8 mouse cellular contexts compared by ENCODE assay signal in the genomic region with DNA sequence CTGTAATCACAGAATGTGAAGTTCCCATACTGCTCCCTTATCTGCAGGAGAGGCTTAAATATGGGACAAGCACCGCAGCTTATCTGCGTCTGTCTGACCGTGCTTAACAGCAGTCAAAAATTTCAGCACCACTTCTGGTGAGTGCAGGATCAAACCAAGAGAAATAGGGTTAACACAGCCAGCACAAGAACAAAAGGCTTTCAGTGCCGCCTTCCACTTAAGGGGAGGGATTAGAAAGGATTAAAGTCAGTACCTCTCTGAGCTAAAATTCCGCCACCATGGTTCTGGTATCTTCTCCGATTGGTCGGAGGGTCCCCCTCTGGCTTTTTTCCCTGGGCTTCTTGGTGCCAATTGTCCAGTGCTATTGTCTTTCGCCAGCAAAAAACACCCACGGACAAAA. TPM values are rescaled to one million over a fixed set of nuclear protein-coding genes. Genes with fewer than 3 reads are reported as not detected.
A peak's percentile ranks its signal among the peaks of the same experiment; 100 is the strongest.
DNase-seq lines count a peak whose midpoint lies in the region; ATAC-seq and TF ChIP-seq lines count a peak whose summit lies in the region.

No protein-coding gene starts in this region.

- no peak for TF ChIP-seq POLR2A in olfactory bulb, adult 2 months (IDR thresholded peaks at IDR 0.05; ENCODE audit: insufficient read depth, low read depth, low read length)

- 48% methylated on average over 9 of the region's 9 CpGs for WGBS in lung, embryonic 14.5 days
- whole genome bisulfite sequencing in limb, embryonic 13.5 days = 52% methylated on average over 9 of the region's 9 CpGs
- WGBS in olfactory bulb, adult 2 months = 10% methylated on average over 9 of the region's 9 CpGs

- DNase-seq in lung, embryonic 14.5 days = peak; percentile 53
- DNase-seq in lung, postnatal 4 days = no peak
- peak; percentile 74 for DNase-seq in fat pad, adult 2 months (ENCODE audit: extremely low read depth, low read depth, low spot score)
- DNase-seq in spleen, postnatal 4 days (ENCODE audit: low spot score in 2 of 2) = no peak
- no peak for DNase-seq in kidney, adult 11 months
- no peak for DNase-seq in adrenal gland, postnatal 14 days

- no peaks in the 10 kb centered on the region for H3K27me3 ChIP-seq in lung, embryonic 14.5 days (ENCODE audit: insufficient read depth, low read length)
- H3K27me3 ChIP-seq in limb, embryonic 13.5 days = no peaks in the 10 kb centered on the region

- H3K36me3 ChIP-seq in lung, embryonic 14.5 days (ENCODE audit: insufficient read depth) = no peaks in the 10 kb centered on the region
- H3K36me3 ChIP-seq in limb, embryonic 13.5 days = no peaks in the 10 kb centered on the region

- H3K9me3 ChIP-seq in lung, embryonic 14.5 days (ENCODE audit: low read depth, low read length) = no peaks in the 10 kb centered on the region
- H3K9me3 ChIP-seq in limb, embryonic 13.5 days = 0 out of 2 replicates have a peak, but pooled peaks cover 14% of the 10 kb centered on the region

- no peak for TF ChIP-seq CTCF in lung, embryonic 14.5 days (IDR thresholded peaks at IDR 0.05; ENCODE audit: low read depth)
- TF ChIP-seq CTCF in olfactory bulb, adult 2 months (IDR thresholded peaks at IDR 0.05; ENCODE audit: insufficient read depth, low read depth, low read length) = no peak

- peak overlapping the region; percentile 2 for H3K4me3 ChIP-seq in lung, embryonic 14.5 days (ENCODE audit: low read depth, low read length)
- H3K4me3 ChIP-seq in limb, embryonic 13.5 days = peak overlapping the region; percentile 16
- H3K4me3 ChIP-seq in olfactory bulb, adult 2 months (ENCODE audit: insufficient read depth, low read depth, low read length) = peak overlapping the region; percentile 36

- H3K4me1 ChIP-seq in lung, embryonic 14.5 days (ENCODE audit: insufficient read depth) = no peaks in the 10 kb centered on the region
- H3K4me1 ChIP-seq in limb, embryonic 13.5 days = no peaks in the 10 kb centered on the region
- H3K4me1 ChIP-seq in olfactory bulb, adult 2 months (ENCODE audit: control insufficient read depth, insufficient read depth, low read length) = no peaks in the 10 kb centered on the region

- peak overlapping the region; percentile 49 for H3K4me2 ChIP-seq in lung, embryonic 14.5 days
- peak overlapping the region; percentile 42 for H3K4me2 ChIP-seq in limb, embryonic 13.5 days (replicated peaks)

- peak; percentile 88 for ATAC-seq in lung, embryonic 14.5 days (ENCODE audit: insufficient read depth)
- ATAC-seq in limb, embryonic 13.5 days (ENCODE audit: low FRiP score, low read depth) = no peak

- peak overlapping the region; percentile 15; the same call in 1 of the 2 replicates for H3K27ac ChIP-seq in lung, embryonic 14.5 days (ENCODE audit: low read depth)
- H3K27ac ChIP-seq in limb, embryonic 13.5 days = no peak overlapping the region
- H3K27ac ChIP-seq in olfactory bulb, adult 2 months (ENCODE audit: insufficient read depth, low read depth, low read length) = no peak overlapping the region

- H3K9ac ChIP-seq in lung, embryonic 14.5 days = peak overlapping the region; percentile 1; the same call in 1 of the 2 replicates
- no peak overlapping the region for H3K9ac ChIP-seq in limb, embryonic 13.5 days

RNA-seq across cellular contexts. Expression of a gene that starts 27.0 kb away (rescaled TPM):
- 22.8 TPM in 2 replicates for polyA plus RNA-seq in lung, embryonic 14.5 days (2014; fragmentation: Nextera tagmentation; extraction: Ambion mirVana)
- polyA plus RNA-seq in limb, embryonic 13.5 days (2015; fragmentation: Nextera tagmentation; extraction: Ambion mirVana) = 27.5 and 28.2 TPM in 2 replicates
- not detected in 2 replicates for polyA plus RNA-seq in olfactory bulb, adult 2 months (2012; ENCODE audit: insufficient read depth, insufficient read length, low replicate concordance, missing spikeins)
- total RNA-seq in adrenal gland, postnatal 14 days (2021) = 19.1 and 19.9 TPM in 2 replicates

RNA-seq across cellular contexts. Expression of a gene that starts 49.0 kb away (rescaled TPM):
- polyA plus RNA-seq in lung, embryonic 14.5 days (2014; fragmentation: Nextera tagmentation; extraction: Ambion mirVana) = 3.3 and 7.2 TPM in 2 replicates
- 3.7 and 5.1 TPM in 2 replicates for polyA plus RNA-seq in limb, embryonic 13.5 days (2015; fragmentation: Nextera tagmentation; extraction: Ambion mirVana)
- polyA plus RNA-seq in olfactory bulb, adult 2 months (2012; ENCODE audit: insufficient read depth, insufficient read length, low replicate concordance, missing spikeins) = not detected in 2 replicates
- 4.4 and 6.6 TPM in 2 replicates for total RNA-seq in adrenal gland, postnatal 14 days (2021)

Comparison
In these comparisons a context has a peak if more than half of its experiments do, and no peak if none do; other contexts are left out.
1. DNase-seq: peak in lung, embryonic 14.5 days (single experiment) and fat pad, adult 2 months (single experiment); none in lung, postnatal 4 days (0 of 2), spleen, postnatal 4 days (0 of 2), kidney, adult 11 months (single experiment) and adrenal gland, postnatal 14 days (single experiment).
2. Peak in every context shown above with its lines, with median percentiles within 50 percentile points of each other: H3K4me3 ChIP-seq.